Mouse (Mus musculus) embryonic fibroblast, embryonic 13.5 days (primary cell): Measurements from ENCODE around the gene Trpm8.

ENCODE experiments used
- CTCF ChIP-seq: IDR thresholded peaks from 2 replicates; pipeline ENCODE4 v1.5.1; 2011; ENCODE audit warnings: mild to moderate bottlenecking, control low read depth, low read length, moderate library complexity, borderline replicate concordance; ENCODE audit not compliant: insufficient read depth
- POLR2A ChIP-seq: IDR thresholded peaks from 2 replicates; pipeline ENCODE4 v1.6.1; 2011; ENCODE audit warnings: low read depth, mild to moderate bottlenecking, control low read depth, low read length, moderate library complexity

GRCm38 (mm10) chr1:88284228-88284945 lies 6.9 kb downstream of the Trpm8 start:
- TF ChIP-seq CTCF (no peak), POLR2A (no peak)
